ENCODE assay signal across 7 mouse cellular contexts in the genomic region with DNA sequence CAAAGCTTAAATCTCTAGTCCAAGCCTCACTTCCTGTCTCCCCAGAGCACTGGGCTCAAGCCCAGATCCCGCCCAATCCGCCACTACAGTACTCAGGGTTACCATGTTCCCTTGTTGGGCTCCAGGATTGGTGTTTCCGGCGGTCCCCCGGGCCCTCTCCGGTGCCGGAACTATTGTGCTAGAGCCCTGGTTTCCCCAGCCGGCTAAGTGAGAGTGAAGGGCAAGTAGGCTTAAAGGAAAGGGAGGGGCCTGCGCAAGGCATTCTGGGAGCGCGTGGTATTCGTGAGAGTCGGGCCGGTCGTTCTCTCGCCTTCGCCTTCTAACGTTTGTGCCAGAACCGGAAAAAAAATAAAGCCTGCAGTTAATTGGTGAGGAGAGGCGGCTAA. TPM values are rescaled to one million over a fixed set of nuclear protein-coding genes. Genes with fewer than 3 reads are reported as not detected.
DNase-seq lines count a peak whose midpoint lies in the region; ATAC-seq lines count a peak whose summit lies in the region.

A gene (minus strand): TSS at position 215 of the 386 bp plus-strand sequence.

- peak within 1 kb of the TSS; percentile 98 for H3K27ac ChIP-seq in intestine, embryonic 16.5 days (ENCODE audit: low read length)
- H3K27ac ChIP-seq in midbrain, embryonic 11.5 days (ENCODE audit: low read depth, low read length) = peak within 1 kb of the TSS; percentile 92

- peak within 1 kb of the TSS; percentile 93 for H3K4me3 ChIP-seq in intestine, embryonic 16.5 days (ENCODE audit: low read length)
- H3K4me3 ChIP-seq in midbrain, embryonic 11.5 days (ENCODE audit: low read depth, low read length) = peak within 1 kb of the TSS; percentile 71

- no peaks in the 10 kb centered on the region for H3K9me3 ChIP-seq in intestine, embryonic 16.5 days (ENCODE audit: control insufficient read depth, low read length)
- H3K9me3 ChIP-seq in midbrain, embryonic 11.5 days (ENCODE audit: control insufficient read depth, low read length) = no peaks in the 10 kb centered on the region

- peak; percentile 97 for DNase-seq in adrenal gland, adult 8-10 months
- peak; percentile 98 for DNase-seq in embryo, embryonic 9.5 days (ENCODE audit: extremely low spot score)
- peak; percentile 95 to 97 for DNase-seq in gastrocnemius, postnatal 4 days (ENCODE audit: low spot score in 2 of 2)
- DNase-seq in left cerebral cortex, postnatal 36 days (ENCODE audit: low spot score in 2 of 2) = peak; percentile 98
- peak; percentile 99 for DNase-seq in midbrain, embryonic 11.5 days (ENCODE audit: low spot score, missing footprints)
- DNase-seq in skeletal muscle tissue, adult 2 months (ENCODE audit: low read depth, low spot score) = peak; percentile 95

- no peaks in the 10 kb centered on the region for H3K27me3 ChIP-seq in intestine, embryonic 16.5 days (replicated peaks; ENCODE audit: control insufficient read depth, insufficient read depth, low read length)
- H3K27me3 ChIP-seq in midbrain, embryonic 11.5 days (ENCODE audit: control insufficient read depth, insufficient read depth, low read length) = no peaks in the 10 kb centered on the region

- intact Hi-C loops in left cerebral cortex, postnatal 36 days (cut with DNase I) = no loop called here

- peak within 1 kb of the TSS; percentile 85 for H3K4me2 ChIP-seq in intestine, embryonic 16.5 days (ENCODE audit: low read depth, low read length)
- peak within 1 kb of the TSS; percentile 69 for H3K4me2 ChIP-seq in midbrain, embryonic 11.5 days

- peak within 1 kb of the TSS; percentile 98 for H3K9ac ChIP-seq in intestine, embryonic 16.5 days (ENCODE audit: low read depth, low read length)
- peak within 1 kb of the TSS; percentile 76 for H3K9ac ChIP-seq in midbrain, embryonic 11.5 days (ENCODE audit: low read length)

- H3K36me3 ChIP-seq in intestine, embryonic 16.5 days (ENCODE audit: control insufficient read depth, insufficient read depth, low read length) = peaks cover 7% of the 10 kb centered on the region; the same call in 1 of the 2 replicates
- peaks cover 4% of the 10 kb centered on the region for H3K36me3 ChIP-seq in midbrain, embryonic 11.5 days (ENCODE audit: control insufficient read depth, insufficient read depth, low read length)

- peak; percentile 79 for ATAC-seq in intestine, embryonic 16.5 days
- peak; percentile 90 for ATAC-seq in midbrain, embryonic 11.5 days (ENCODE audit: low FRiP score)

- peaks cover 27% of the 10 kb centered on the region for H3K4me1 ChIP-seq in intestine, embryonic 16.5 days (ENCODE audit: control insufficient read depth, insufficient read depth, low read length)
- peaks cover 14% of the 10 kb centered on the region for H3K4me1 ChIP-seq in midbrain, embryonic 11.5 days (ENCODE audit: control insufficient read depth, insufficient read depth, low read length)

- under 1% methylated on average over 20 of the region's 20 CpGs for WGBS in intestine, embryonic 16.5 days
- WGBS in midbrain, embryonic 11.5 days = under 1% methylated on average over 20 of the region's 20 CpGs

RNA-seq across cellular contexts. Expression of the gene that starts here (rescaled TPM):
- total RNA-seq in adrenal gland, adult 8-10 months (2022) = 10 to 100 TPM; 20.3 to 23.9 (median 23.2) TPM
- total RNA-seq in gastrocnemius, postnatal 4 days (2021) = 10 to 100 TPM; 39.5 to 39.9 TPM
- 55.5 and 63.0 TPM in 2 replicates for polyA plus RNA-seq in intestine, embryonic 16.5 days (2015; fragmentation: Nextera tagmentation; extraction: Ambion mirVana)
- total RNA-seq in left cerebral cortex, postnatal 36 days (2021) = 10 to 100 TPM; 15.4 to 21.5 TPM
- 27.8 and 36.0 TPM in 2 replicates for polyA plus RNA-seq in midbrain, embryonic 11.5 days (2014; fragmentation: Nextera tagmentation; extraction: Ambion mirVana)

Comparison
In these comparisons a context has a peak if more than half of its experiments do, and no peak if none do; other contexts are left out.
1. Peak in every context shown above with its lines: DNase-seq, ATAC-seq, H3K4me3 ChIP-seq and H3K27ac ChIP-seq.